Mouse (Mus musculus): ENCODE measurements around the gene Zfp772. TPM values are rescaled to one million over a fixed set of nuclear protein-coding genes. Genes with fewer than 3 reads are reported as not detected.
A peak's percentile ranks its signal among the peaks of the same experiment; 100 is the strongest.
"Not testable (repeated sequence)": the region's sequence is repeated elsewhere in the genome, so short reads cannot be mapped to it uniquely, and the experiment has no call there.

The Zfp772 gene
- 3.5 TPM for polyA plus RNA-seq (2021)

GRCm38 (mm10) chr7:7209313-7210151, at the start of gene Zfp772:
Gene Zfp772, minus strand, starts transcription at chr7:7209998.
- in situ Hi-C loops (cut with MboI; ENCODE audit: low pct_unique_long_range_greater_than_20kb); DNase-seq (ENCODE audit: low read depth, low spot score); H3K27me3 ChIP-seq; POLR2A ChIA-PET: not testable (repeated sequence)
- CTCF ChIA-PET, result interaction anchor here (1.2 kb wide), 1 partner anchor 21 kb away, joined by 3 read pairs; no protein-coding TSS in a partner anchor
- peak; percentile 87 for ATAC-seq

GRCm38 (mm10) chr7:7247228-7247627, 37.4 kb upstream of the Zfp772 start, which contains the start of gene Vmn2r29:
Gene Vmn2r29, minus strand, starts transcription at chr7:7247328.
- ATAC-seq; DNase-seq (ENCODE audit: low read depth, low spot score); CTCF ChIA-PET; in situ Hi-C loops (cut with MboI; ENCODE audit: low pct_unique_long_range_greater_than_20kb); POLR2A ChIA-PET; H3K27me3 ChIP-seq: not testable (repeated sequence)

- ChIA-PET CTCF (interaction anchor here (0.9 to 1.7 kb wide), 7 partner anchors 8 to 70 kb away, joined by 3 to 11 read pairs (median 4); partner anchors contain the start of genes Zfp418, Zfp772 and Zfp773), POLR2A (no interaction called here)
- peaks cover 3% of the 10 kb centered on the region for H3K27me3 ChIP-seq
- TF ChIP-seq CTCF (IDR thresholded peaks at IDR 0.05), result peak; percentile 87
- DNase-seq (ENCODE audit: low read depth, low spot score), result peak; percentile 4
- ATAC-seq, result peak; percentile 99
- in situ Hi-C loops (cut with MboI; ENCODE audit: low pct_unique_long_range_greater_than_20kb), result loop anchor here (25.0 kb wide), 1 partner anchor 526 kb away; no protein-coding TSS in a partner anchor
Measured at GRCm38 (mm10) chr7:7188191-7188942, 21.4 kb downstream of the Zfp772 start.

- ChIA-PET POLR2A (interaction anchor here (0.7 kb wide), 1 partner anchor 9 kb away, joined by 4 read pairs; no protein-coding TSS in a partner anchor), CTCF (interaction anchor here (0.9 to 1.7 kb wide), 7 partner anchors 9 to 70 kb away, joined by 3 to 11 read pairs (median 4); partner anchors contain the start of genes Zfp418, Zfp772 and Zfp773)
- H3K27me3 ChIP-seq, result peaks cover 3% of the 10 kb centered on the region
- in situ Hi-C loops (cut with MboI; ENCODE audit: low pct_unique_long_range_greater_than_20kb), result loop anchor here (25.0 kb wide), 1 partner anchor 525 kb away; no protein-coding TSS in a partner anchor
- ATAC-seq, result peak; percentile 37
- no peak for DNase-seq (ENCODE audit: low read depth, low spot score)
- no peak for TF ChIP-seq CTCF (IDR thresholded peaks at IDR 0.05)
Measured at GRCm38 (mm10) chr7:7187417-7188190, 22.2 kb downstream of the Zfp772 start.

GRCm38 (mm10) chr7:7185897-7186296, 23.9 kb downstream of the Zfp772 start:
- ChIA-PET POLR2A (no interaction called here), CTCF (no interaction called here)
- DNase-seq (ENCODE audit: low read depth, low spot score) (no peak), ATAC-seq (no peak)
- no peaks in the 10 kb centered on the region for H3K27me3 ChIP-seq
- TF ChIP-seq CTCF (IDR thresholded peaks at IDR 0.05), result no peak
- in situ Hi-C loops (cut with MboI; ENCODE audit: low pct_unique_long_range_greater_than_20kb), result loop anchor here (25.0 kb wide), 1 partner anchor 524 kb away; no protein-coding TSS in a partner anchor

GRCm38 (mm10) chr7:7171227-7172147, 38.3 kb downstream of the Zfp772 start, which contains the start of gene Zfp418:
Gene Zfp418, plus strand, starts transcription at chr7:7171330.
- peak; percentile 34 for TF ChIP-seq CTCF (IDR thresholded peaks at IDR 0.05)
- DNase-seq (ENCODE audit: low read depth, low spot score), result peak; percentile 22
- in situ Hi-C loops (cut with MboI; ENCODE audit: low pct_unique_long_range_greater_than_20kb), result loop anchor here (5.0 kb wide), 1 partner anchor 34 kb away; the partner anchor contains the start of gene Zfp773
- POLR2A ChIA-PET, result interaction anchor here (1.6 kb wide), 1 partner anchor 35 kb away, joined by 4 read pairs; the partner anchor contains the start of gene Zfp773
- CTCF ChIA-PET, result interaction anchor here (1.1 to 3.3 kb wide), 4 partner anchors 10 to 35 kb away, joined by 4 to 11 read pairs (median 4); partner anchors contain the start of gene Zfp773
- H3K27me3 ChIP-seq, result peaks cover 5% of the 10 kb centered on the region
- peak; percentile 100 for ATAC-seq

Other genes with a start within 250 kb of the Zfp772 start
- not detected for gene Aurkc, start 214.7 kb downstream of the Zfp772 start, polyA plus RNA-seq (2021)
- gene Zfp954, start 88.5 kb downstream of the Zfp772 start, polyA plus RNA-seq (2021), result 11.2 TPM
- 0.55 TPM for gene Zfp773, start 73.2 kb downstream of the Zfp772 start, polyA plus RNA-seq (2021)
- gene Zfp418, start 38.7 kb downstream of the Zfp772 start, polyA plus RNA-seq (2021), result 2.1 TPM
- gene Vmn2r29, start 37.3 kb upstream of the Zfp772 start, polyA plus RNA-seq (2021), result not detected
- gene Gm45844, start 68.3 kb upstream of the Zfp772 start, polyA plus RNA-seq (2021), result 0.08 TPM
- gene Clcn4, start 90.9 kb upstream of the Zfp772 start, polyA plus RNA-seq (2021), result 10.7 TPM
- not detected for gene Vmn2r30, start 127.6 kb upstream of the Zfp772 start, polyA plus RNA-seq (2021)
- not detected for gene Gm45783, start 164.6 kb upstream of the Zfp772 start, polyA plus RNA-seq (2021)
- not detected for gene Vmn2r31, start 189.7 kb upstream of the Zfp772 start, polyA plus RNA-seq (2021)

All from Patski (cell line).